Mouse (Mus musculus) frontal cortex, postnatal 10 days (tissue): ENCODE data around the gene Plcl2.

Experiments used
- DNase-seq, 2 experiments: peaks; one replicate each; pipeline ENCODE4 v3.0.0; 2022; ENCODE audit warnings: low spot score in 2 of 2, mixed read lengths in 1 of 2

Plcl2 gene

DNA sequence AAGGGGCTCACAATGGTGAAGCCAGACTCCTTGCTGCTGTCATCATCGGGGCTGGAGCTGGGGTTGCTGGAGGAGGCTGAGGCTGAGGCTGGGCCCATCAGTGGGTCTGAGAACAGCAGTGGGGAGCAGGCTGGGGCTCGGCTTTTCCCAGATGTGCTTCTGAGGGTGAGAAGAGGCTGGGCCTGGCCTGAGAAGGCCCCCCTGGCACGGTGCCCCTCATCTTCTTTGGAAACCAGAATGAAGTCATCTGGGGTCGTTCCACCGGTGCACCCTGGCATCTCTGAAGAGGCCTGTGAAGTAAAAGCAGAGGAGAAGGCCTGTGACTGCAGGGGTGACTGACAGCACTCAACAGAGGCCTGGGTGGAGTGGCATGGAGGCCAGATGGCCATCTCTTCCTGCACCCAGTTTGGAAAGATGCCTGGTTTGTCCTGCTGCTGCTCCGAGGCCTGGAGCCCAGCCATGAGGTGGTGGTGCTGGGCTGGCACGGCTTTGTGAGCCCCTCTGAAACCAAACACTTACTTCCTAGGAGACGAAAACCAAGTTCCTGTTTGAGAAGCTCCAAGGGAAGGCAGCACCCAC, 226.8 kb downstream of the Plcl2 start:
- DNase-seq = no peak

- no peak for DNase-seq
Measured at GRCm38 (mm10) chr17:50737068-50737467, 227.9 kb downstream of the Plcl2 start.
